ENCODE assay signal across 10 mouse cellular contexts in the genomic region with DNA sequence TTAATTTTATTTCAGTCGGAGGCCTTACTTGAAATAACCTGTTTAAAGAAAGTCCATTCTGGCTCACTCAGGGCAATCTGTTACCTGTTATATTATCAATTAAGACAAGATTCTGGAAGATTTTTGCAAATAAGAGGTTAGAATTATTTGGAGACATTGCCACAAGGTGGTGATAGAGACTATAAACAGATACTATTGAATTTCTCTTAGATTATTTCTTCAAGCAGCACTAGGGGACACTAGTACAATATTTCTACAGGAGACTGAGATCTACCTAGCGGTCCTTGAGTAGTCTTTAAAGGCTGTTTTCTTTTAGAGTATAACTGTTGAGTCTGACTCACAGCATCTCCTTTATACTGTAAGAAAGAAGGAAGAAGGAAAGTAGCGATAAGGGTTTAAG. TPM values are rescaled to one million over a fixed set of nuclear protein-coding genes. Genes with fewer than 3 reads are reported as not detected.
DNase-seq lines count a peak whose midpoint lies in the region; ATAC-seq and TF ChIP-seq lines count a peak whose summit lies in the region.
"Had no signal": no experiment of that assay in that cellular context is flagged by ENCODE, and none has a peak within 500 bp of the region (broad histone marks: within the 10 kb centered on the region; RNA-seq: fewer than 3 reads in every experiment).

No protein-coding gene starts in this region.

- POLR2A ChIA-PET in Patski (lab: Charles Lee), result no interaction called here

- no peaks in the 10 kb centered on the region for H3K36me3 ChIP-seq in kidney, adult 2 months (ENCODE audit: control insufficient read depth, insufficient read depth, low read length)
- no peaks in the 10 kb centered on the region for H3K36me3 ChIP-seq in kidney, embryonic 15.5 days
- H3K36me3 ChIP-seq in splenic B cell, adult 2 months (ENCODE audit: control insufficient read depth, insufficient read depth, low read length, poor library complexity, severe bottlenecking), result no peaks in the 10 kb centered on the region
- H3K36me3 ChIP-seq: neural tube, embryonic 13.5 days had no signal

- peak; percentile 28 for DNase-seq in kidney, adult 2 months
- peak; percentile 14 for DNase-seq in lung, postnatal 25 days (ENCODE audit: low spot score)
- DNase-seq in lung, adult 2 months, result no peak
- no peak for DNase-seq in Patski (ENCODE audit: low read depth, low spot score)
- peak; percentile 22 for DNase-seq in splenic B cell, adult 2 months (ENCODE audit: low read depth, low spot score)
- DNase-seq: gastrocnemius, postnatal 14 days had no signal

- H3K4me2 ChIP-seq in kidney, embryonic 15.5 days, result no peak overlapping the region
- H3K4me2 ChIP-seq: neural tube, embryonic 13.5 days had no signal

- TF ChIP-seq POLR2A in kidney, adult 2 months (IDR thresholded peaks at IDR 0.05; ENCODE audit: low read depth, low read length), result no peak
- TF ChIP-seq POLR2A in lung, adult 2 months (IDR thresholded peaks at IDR 0.05; ENCODE audit: borderline replicate concordance, extremely low read depth, low read depth, low read length), result no peak

- H3K4me1 ChIP-seq in kidney, adult 2 months (ENCODE audit: control insufficient read depth, insufficient read depth, low read length), result no peaks in the 10 kb centered on the region
- peaks cover 4% of the 10 kb centered on the region for H3K4me1 ChIP-seq in kidney, embryonic 15.5 days
- H3K4me1 ChIP-seq in lung, adult 2 months (ENCODE audit: control insufficient read depth, insufficient read depth, low read length), result no peaks in the 10 kb centered on the region
- H3K4me1 ChIP-seq: neural tube, embryonic 13.5 days had no signal

- CTCF ChIA-PET in Patski (lab: Charles Lee), result interaction anchor here (3.1 kb wide), 1 partner anchor 14 kb away, joined by 9 read pairs; no protein-coding TSS in a partner anchor

- H3K4me3 ChIP-seq in kidney, adult 2 months (ENCODE audit: insufficient read depth, low read depth, low read length), result no peak overlapping the region
- no peak overlapping the region for H3K4me3 ChIP-seq in kidney, embryonic 15.5 days (replicated peaks)
- H3K4me3 ChIP-seq in lung, adult 2 months (replicated peaks; ENCODE audit: extremely low read depth, low read depth, low read length), result no peak overlapping the region
- H3K4me3 ChIP-seq: neural tube, embryonic 13.5 days had no signal

- 66% methylated on average over 3 of the region's 3 CpGs for WGBS in kidney, adult 2 months
- WGBS in kidney, embryonic 15.5 days, result 67% methylated on average over 3 of the region's 3 CpGs
- 68% methylated on average over 3 of the region's 3 CpGs for WGBS in lung, adult 2 months

- ATAC-seq in kidney, embryonic 15.5 days (replicated peaks; ENCODE audit: low FRiP score), result no peak
- ATAC-seq in Patski, result no peak
- ATAC-seq in inflammation-experienced regulatory T-cells, adult 6 months, result no peak
- no peak for ATAC-seq in activated CD4-positive, CD25-positive, alpha-beta regulatory T cell, adult 4 months

- H3K27me3 ChIP-seq in kidney, adult 2 months (replicated peaks; ENCODE audit: control insufficient read depth, insufficient read depth, low read length), result no peaks in the 10 kb centered on the region
- H3K27me3 ChIP-seq in kidney, embryonic 15.5 days, result no peaks in the 10 kb centered on the region
- no peaks in the 10 kb centered on the region for H3K27me3 ChIP-seq in Patski
- H3K27me3 ChIP-seq in splenic B cell, adult 2 months (ENCODE audit: control insufficient read depth, insufficient read depth, low read length, poor library complexity, severe bottlenecking), result no peaks in the 10 kb centered on the region
- H3K27me3 ChIP-seq: neural tube, embryonic 13.5 days had no signal

- H3K9me3 ChIP-seq in kidney, embryonic 15.5 days (replicated peaks), result no peaks in the 10 kb centered on the region
- H3K9me3 ChIP-seq: neural tube, embryonic 13.5 days had no signal

- in situ Hi-C loops in Patski (cut with MboI; ENCODE audit: low pct_unique_long_range_greater_than_20kb), result loop anchor here (5.0 to 10.0 kb wide), 4 partner anchors 266 to 428 kb away; partner anchors contain the start of genes Rnf215, Uqcr10 and Zmat5

- H3K9ac ChIP-seq in kidney, embryonic 15.5 days, result no peak overlapping the region
- H3K9ac ChIP-seq: neural tube, embryonic 13.5 days had no signal

- TF ChIP-seq CTCF in kidney, adult 2 months (conservative IDR thresholded peaks at IDR 0.05; ENCODE audit: insufficient read depth, insufficient read length, low read depth, low read length), result no peak
- no peak for TF ChIP-seq CTCF in lung, adult 2 months (IDR thresholded peaks at IDR 0.05; ENCODE audit: insufficient read depth, low read length)
- TF ChIP-seq CTCF in Patski (IDR thresholded peaks at IDR 0.05), result peak; percentile 40

- no peak overlapping the region for H3K27ac ChIP-seq in kidney, adult 2 months (ENCODE audit: insufficient read depth, low read depth, low read length)
- no peak overlapping the region for H3K27ac ChIP-seq in kidney, embryonic 15.5 days
- H3K27ac ChIP-seq: neural tube, embryonic 13.5 days had no signal

RNA-seq across cellular contexts. Expression of gene Hormad2, which starts 4.3 kb away (rescaled TPM):
- polyA plus RNA-seq in kidney, adult 2 months (2012; rRNA removed), result not detected in 2 replicates
- 0.09 and 0.53 TPM in 2 replicates for polyA plus RNA-seq in kidney, embryonic 15.5 days (2015; fragmentation: Nextera tagmentation; extraction: Ambion mirVana)
- polyA plus RNA-seq in lung, adult 2 months (2012; rRNA removed), result 0.06 TPM in 1 of 2 replicates, not detected in the other
- not detected for polyA plus RNA-seq in Patski (2021)
- polyA plus RNA-seq in inflammation-experienced regulatory T-cells, adult 6 months (2017; shearing (Covaris generic)), result 1 to 10 TPM in 1 of 3 experiments, under 1 TPM in 2; 0.47 to 2.1 (median 0.60) TPM
- polyA plus RNA-seq in activated CD4-positive, CD25-positive, alpha-beta regulatory T cell, adult 4 months (2017; shearing (Covaris generic)), result 1 to 10 TPM in 1 of 2 experiments, under 1 TPM in 1; 0.46 to 1.0 TPM

Comparison
In these comparisons a context has a peak if more than half of its experiments do, and no peak if none do; other contexts are left out.
1. DNase-seq: peak in kidney, adult 2 months (single experiment), lung, postnatal 25 days (single experiment) and splenic B cell, adult 2 months (single experiment); none in lung, adult 2 months (single experiment) and Patski (single experiment).